Mouse (Mus musculus): ENCODE measurements around the gene Eif5.

GRCm38 (mm10) chr12:111533096-111533794 lies 4.6 kb upstream of the Eif5 start:
- TF ChIP-seq CTCF (IDR thresholded peaks at IDR 0.05; ENCODE audit: low read depth, low read length), result no peak
- TF ChIP-seq POLR2A (IDR thresholded peaks at IDR 0.05; ENCODE audit: extremely low read depth, insufficient read depth, low read length), result no peak

All from liver, adult 2 months (tissue).